Mouse (Mus musculus) liver, adult (tissue): Measurements from ENCODE around the gene Vmn1r210.
"Not testable (repeated sequence)": the region's sequence is repeated elsewhere in the genome, so short reads cannot be mapped to it uniquely, and the experiment has no call there.

Source experiments
- GATA4 ChIP-seq: IDR thresholded peaks from 2 replicates; pipeline ENCODE4 v1.6.1; 2014; ENCODE audit warnings: mild to moderate bottlenecking, low read length; ENCODE audit not compliant: insufficient replicate concordance

Vmn1r210 gene

GRCm38 (mm10) chr13:22831248-22831647 is at the start of gene Vmn1r210:
Gene Vmn1r210, minus strand, starts transcription at chr13:22831348.
- TF ChIP-seq GATA4, result no peak

- no peak for TF ChIP-seq GATA4
Observed at GRCm38 (mm10) chr13:22879257-22879656, 48.1 kb upstream of the Vmn1r210 start.

- no peak for TF ChIP-seq GATA4
Observed at GRCm38 (mm10) chr13:22857461-22857860, 26.3 kb upstream of the Vmn1r210 start, which contains the start of gene Vmn1r211. Gene Vmn1r211, minus strand, starts transcription at chr13:22857561.

DNA sequence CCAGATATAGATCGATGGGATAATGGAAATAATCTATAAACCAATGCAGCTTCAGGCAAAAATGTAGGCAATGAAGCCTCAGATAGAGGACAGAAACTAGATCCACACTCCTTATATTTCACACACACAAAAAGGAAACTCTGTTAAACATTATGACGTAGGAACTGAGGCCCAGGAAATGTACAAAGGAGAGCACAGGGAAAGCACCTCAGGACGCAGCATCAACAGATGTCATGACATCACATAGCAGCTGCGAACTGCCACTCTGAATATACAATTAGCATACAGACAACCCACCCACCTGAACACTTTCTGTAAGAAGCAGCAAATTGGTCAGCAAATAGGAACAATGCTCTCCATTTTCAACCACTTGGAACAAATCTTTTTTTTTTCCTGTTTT is 23.6 kb upstream of the Vmn1r210 start:
- TF ChIP-seq GATA4, result no peak

GRCm38 (mm10) chr13:22846798-22847197 is 15.7 kb upstream of the Vmn1r210 start:
- no peak for TF ChIP-seq GATA4

GRCm38 (mm10) chr13:22809582-22809981 is 21.6 kb downstream of the Vmn1r210 start, which contains the start of gene Vmn1r209:
Gene Vmn1r209, minus strand, starts transcription at chr13:22809682.
- TF ChIP-seq GATA4, result not testable (repeated sequence)

GRCm38 (mm10) chr13:22777300-22777699 is 53.8 kb downstream of the Vmn1r210 start, which contains the start of gene Vmn1r208:
Gene Vmn1r208, minus strand, starts transcription at chr13:22777400.
- TF ChIP-seq GATA4, result not testable (repeated sequence)
